Mouse (Mus musculus) midbrain, embryonic 12.5 days (tissue): ENCODE data around the gene Cmklr1. TPM values are rescaled to one million over a fixed set of nuclear protein-coding genes. Genes with fewer than 3 reads are reported as not detected.

ENCODE experiments used
- ATAC-seq: fragments of 200-750 bp; cut with Nextera tagmentation; 2 replicates; pipeline ENCODE4 v1.8.0; 2017; ENCODE audit warnings: low read depth, moderate TSS enrichment, moderate library complexity; ENCODE audit not compliant: low FRiP score
- H3K27ac ChIP-seq: fragments of 300-500 bp; sonication (generic); replicated peaks from 2 replicates; pipeline ENCODE4 v1.5.1; 2016; ENCODE audit warnings: mild to moderate bottlenecking
- H3K27me3 ChIP-seq: fragments of 300-500 bp; sonication (generic); 2 replicates; pipeline ENCODE4 v1.6.1; 2016; ENCODE audit warnings: mild to moderate bottlenecking
- H3K36me3 ChIP-seq: fragments of 300-500 bp; sonication (generic); 2 replicates; pipeline ENCODE4 v1.6.1; 2016
- H3K4me1 ChIP-seq: fragments of 300-500 bp; sonication (generic); 2 replicates; pipeline ENCODE4 v1.6.1; 2016
- H3K4me2 ChIP-seq: fragments of 300-500 bp; sonication (generic); replicated peaks from 2 replicates; pipeline ENCODE4 v1.6.1; 2016; ENCODE audit warnings: mild to moderate bottlenecking, moderate library complexity
- H3K4me3 ChIP-seq: fragments of 300-500 bp; sonication (generic); 2 replicates; pipeline ENCODE4 v1.5.1; 2016; ENCODE audit warnings: mild to moderate bottlenecking
- H3K9ac ChIP-seq: fragments of 300-500 bp; sonication (generic); replicated peaks from 2 replicates; pipeline ENCODE4 v1.6.1; 2016; ENCODE audit warnings: mild to moderate bottlenecking, moderate library complexity
- H3K9me3 ChIP-seq: fragments of 300-500 bp; sonication (generic); 2 replicates; pipeline ENCODE4 v1.6.1; 2016; ENCODE audit warnings: mild to moderate bottlenecking
- WGBS: fragments of 180-500 bp; shearing (Covaris S2); methylation state at CpG from one replicate; pipeline ENCODE4 v1.1.7; 2016; 5-methylcytosine and 5-hydroxymethylcytosine counted together
- polyA plus RNA-seq: library from polyadenylated mRNA; unstranded; fragments of >200 nt; fragmentation: Nextera tagmentation; extraction: Ambion mirVana; gene quantifications from 2 replicates; pipeline ENCODE4 v1.2.1, GENCODE M21; 2016

The Cmklr1 gene
- polyA plus RNA-seq, 1 experiment from 2014 or later, result 2.3 TPM

DNA sequence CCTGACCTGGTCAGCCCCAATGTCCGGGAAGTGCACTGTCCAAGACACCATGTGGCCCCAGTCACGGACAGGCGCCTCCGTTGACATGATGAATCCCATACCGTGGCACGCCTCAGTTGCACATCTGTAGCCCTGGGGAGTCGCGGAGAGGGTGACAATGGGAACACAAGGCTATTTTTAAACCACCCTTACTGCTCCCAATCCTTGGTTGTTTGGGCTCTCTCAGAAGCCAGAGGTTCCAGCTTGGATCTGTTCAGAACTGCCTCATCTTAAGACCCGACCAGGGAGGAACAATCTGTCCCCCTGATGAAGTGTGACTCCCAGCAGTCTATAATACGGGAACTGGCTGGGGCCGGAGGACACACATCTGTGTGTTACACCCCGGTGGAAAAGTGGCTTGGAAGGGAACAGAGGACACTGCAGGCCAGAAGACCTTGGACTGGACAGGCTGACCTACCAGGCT, 38.4 kb downstream of the Cmklr1 start:
- H3K4me1 ChIP-seq, result peaks cover 9% of the 10 kb centered on the region; the same call in 1 of the 2 replicates

DNA sequence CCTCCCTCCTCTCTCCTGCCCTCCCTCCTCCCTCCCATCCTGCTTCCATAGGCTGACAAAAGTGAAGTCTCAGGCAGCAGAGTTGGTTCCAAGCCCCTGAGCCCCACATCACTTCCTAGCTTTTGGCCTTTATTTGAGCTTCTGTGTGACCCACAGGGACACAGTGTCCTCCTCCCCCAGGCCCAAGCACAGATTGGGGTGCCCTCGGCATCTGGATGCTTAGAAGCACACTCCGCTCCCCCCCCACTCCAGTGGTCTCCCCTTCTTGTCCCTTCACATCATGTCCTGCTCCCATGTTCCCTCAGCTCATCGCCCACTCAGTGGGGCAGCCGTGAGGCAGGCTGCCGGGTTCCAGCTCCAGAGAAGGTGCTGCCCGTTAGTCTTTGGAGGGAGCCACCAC, 39.1 kb downstream of the Cmklr1 start:
- peaks cover 9% of the 10 kb centered on the region; the same call in 1 of the 2 replicates for H3K4me1 ChIP-seq
- H3K27ac ChIP-seq, result no peak overlapping the region
- H3K27me3 ChIP-seq, result no peaks in the 10 kb centered on the region
- H3K4me3 ChIP-seq, result no peak overlapping the region
- H3K9ac ChIP-seq, result no peak overlapping the region
- H3K4me2 ChIP-seq, result no peak overlapping the region
- 83% methylated on average over 6 of the region's 6 CpGs for WGBS
- ATAC-seq, result no peak
- no peaks in the 10 kb centered on the region for H3K9me3 ChIP-seq
- H3K36me3 ChIP-seq, result no peaks in the 10 kb centered on the region

More for the DNA sequence above, 38.4 kb downstream of the Cmklr1 start:
- Histone ChIP-seq H3K9ac (no peak overlapping the region), H3K4me2 (no peak overlapping the region), H3K27ac (no peak overlapping the region), H3K36me3 (no peaks in the 10 kb centered on the region), H3K27me3 (no peaks in the 10 kb centered on the region), H3K4me3 (no peak overlapping the region), H3K9me3 (no peaks in the 10 kb centered on the region)
- ATAC-seq, result no peak
- 81% methylated on average over 12 of the region's 12 CpGs for WGBS

DNA sequence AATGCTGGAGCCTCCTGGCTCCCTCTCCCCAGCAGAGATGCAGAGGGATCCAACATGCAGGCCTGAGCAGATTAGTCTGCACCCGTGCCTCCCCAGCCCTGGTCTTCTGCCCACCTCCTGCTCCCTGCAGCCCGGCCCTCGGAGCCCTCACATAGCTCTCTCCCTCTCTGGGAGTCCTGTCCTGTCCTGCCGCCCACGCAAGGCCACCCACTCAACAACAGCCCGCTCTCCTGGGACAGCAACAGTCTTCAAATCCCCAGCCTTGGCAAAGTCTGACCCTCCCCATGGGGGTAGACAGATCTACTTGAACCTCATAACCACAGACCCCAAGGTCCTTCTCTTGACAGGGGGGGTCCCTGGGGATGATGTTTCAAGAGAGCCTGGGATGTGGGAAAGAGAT, 39.7 kb downstream of the Cmklr1 start:
- H3K4me2 ChIP-seq, result no peak overlapping the region
- no peak overlapping the region for H3K4me3 ChIP-seq
- no peak for ATAC-seq
- H3K36me3 ChIP-seq, result no peaks in the 10 kb centered on the region
- 63% methylated on average over 6 of the region's 6 CpGs for WGBS
- peak overlapping the region; percentile 15; the same call in 1 of the 2 replicates for H3K27ac ChIP-seq
- no peaks in the 10 kb centered on the region for H3K9me3 ChIP-seq
- H3K27me3 ChIP-seq, result no peaks in the 10 kb centered on the region
- H3K9ac ChIP-seq, result 0 out of 2 replicates have a peak overlapping the region, but pooled peaks have one; percentile 11
- peaks cover 9% of the 10 kb centered on the region; the same call in 1 of the 2 replicates for H3K4me1 ChIP-seq

DNA sequence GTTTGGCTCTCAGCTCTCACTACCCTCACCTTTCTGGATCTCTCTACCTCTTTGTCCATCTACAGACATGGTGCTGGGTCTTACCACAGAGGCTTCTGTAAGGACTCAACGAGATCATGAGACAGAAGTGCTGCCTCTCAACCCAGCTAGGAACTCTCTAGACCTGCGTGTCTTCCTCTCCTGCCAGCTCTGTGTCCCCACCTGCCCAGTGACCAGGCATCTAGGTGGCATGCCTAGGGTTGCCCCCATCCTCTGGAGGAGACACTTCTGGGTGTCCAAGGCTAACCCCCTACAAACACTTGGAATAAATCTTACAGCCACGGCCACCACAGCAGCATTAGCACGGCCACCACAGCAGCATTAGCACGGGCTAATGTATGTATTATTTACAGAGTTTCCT, 40.3 kb downstream of the Cmklr1 start:
- Histone ChIP-seq H3K27ac (0 out of 2 replicates have a peak overlapping the region, but pooled peaks have one; percentile 15), H3K36me3 (no peaks in the 10 kb centered on the region), H3K4me1 (peaks cover 9% of the 10 kb centered on the region; the same call in 1 of the 2 replicates), H3K9me3 (no peaks in the 10 kb centered on the region), H3K4me2 (no peak overlapping the region), H3K4me3 (no peak overlapping the region), H3K9ac (0 out of 2 replicates have a peak overlapping the region, but pooled peaks have one; percentile 11), H3K27me3 (no peaks in the 10 kb centered on the region)
- ATAC-seq, result no peak
- WGBS, result 60% methylated on average over 5 of the region's 5 CpGs

DNA sequence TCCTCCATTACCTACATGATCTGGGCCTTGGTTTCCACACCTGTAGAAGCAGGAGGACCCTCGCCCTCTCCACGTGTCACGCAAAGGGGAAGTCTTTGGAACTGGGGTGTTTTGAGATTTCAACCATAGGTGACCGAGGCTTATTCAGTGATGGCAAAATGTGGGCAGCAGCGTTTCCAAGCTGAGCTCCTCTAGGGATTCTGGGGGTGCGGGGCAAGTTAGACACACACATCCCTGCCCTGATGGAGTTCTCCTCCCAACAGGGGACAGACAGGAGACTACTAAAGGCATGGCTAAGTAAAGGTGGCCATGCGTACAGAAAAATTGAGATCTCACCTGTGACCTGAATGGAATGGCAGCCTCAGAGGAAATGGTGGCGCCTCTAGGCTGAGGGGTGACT, 41.7 kb downstream of the Cmklr1 start:
- Histone ChIP-seq H3K9me3 (no peaks in the 10 kb centered on the region), H3K4me2 (no peak overlapping the region), H3K27me3 (no peaks in the 10 kb centered on the region), H3K4me1 (peaks cover 9% of the 10 kb centered on the region; the same call in 1 of the 2 replicates), H3K9ac (no peak overlapping the region), H3K27ac (no peak overlapping the region), H3K4me3 (no peak overlapping the region), H3K36me3 (no peaks in the 10 kb centered on the region)
- WGBS, result 87% methylated on average over 8 of the region's 8 CpGs
- ATAC-seq, result no peak

DNA sequence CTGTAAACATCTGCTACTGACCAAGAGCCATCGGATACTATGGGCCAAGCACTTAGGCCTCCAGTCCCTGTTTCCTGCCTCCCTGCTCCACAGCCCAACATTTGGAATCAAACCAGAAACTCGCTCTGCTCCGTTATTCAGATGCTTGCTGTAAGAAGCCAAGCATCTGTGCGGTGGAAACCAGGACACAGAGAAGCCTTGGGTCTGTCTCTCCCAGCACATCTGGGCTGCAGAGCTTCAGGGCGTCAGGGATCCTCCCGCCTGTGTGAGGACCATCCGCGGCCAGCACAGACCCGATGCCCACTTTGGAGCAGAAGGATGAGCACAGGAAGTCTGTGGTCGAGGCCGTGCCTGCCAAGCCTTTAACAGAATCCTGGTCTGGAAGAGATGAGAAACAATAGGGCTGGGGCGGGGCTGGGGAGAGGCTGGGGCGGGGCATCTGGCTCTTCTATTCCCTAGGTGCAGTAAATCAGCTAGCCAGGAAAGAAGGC, 42.2 kb downstream of the Cmklr1 start:
- Histone ChIP-seq H3K27me3 (no peaks in the 10 kb centered on the region), H3K27ac (no peak overlapping the region), H3K36me3 (no peaks in the 10 kb centered on the region), H3K4me1 (peaks cover 9% of the 10 kb centered on the region; the same call in 1 of the 2 replicates), H3K4me2 (no peak overlapping the region), H3K9me3 (no peaks in the 10 kb centered on the region), H3K4me3 (no peak overlapping the region), H3K9ac (no peak overlapping the region; the same call in 1 of the 2 replicates)
- WGBS, result 33% methylated on average over 13 of the region's 13 CpGs
- no peak for ATAC-seq

DNA sequence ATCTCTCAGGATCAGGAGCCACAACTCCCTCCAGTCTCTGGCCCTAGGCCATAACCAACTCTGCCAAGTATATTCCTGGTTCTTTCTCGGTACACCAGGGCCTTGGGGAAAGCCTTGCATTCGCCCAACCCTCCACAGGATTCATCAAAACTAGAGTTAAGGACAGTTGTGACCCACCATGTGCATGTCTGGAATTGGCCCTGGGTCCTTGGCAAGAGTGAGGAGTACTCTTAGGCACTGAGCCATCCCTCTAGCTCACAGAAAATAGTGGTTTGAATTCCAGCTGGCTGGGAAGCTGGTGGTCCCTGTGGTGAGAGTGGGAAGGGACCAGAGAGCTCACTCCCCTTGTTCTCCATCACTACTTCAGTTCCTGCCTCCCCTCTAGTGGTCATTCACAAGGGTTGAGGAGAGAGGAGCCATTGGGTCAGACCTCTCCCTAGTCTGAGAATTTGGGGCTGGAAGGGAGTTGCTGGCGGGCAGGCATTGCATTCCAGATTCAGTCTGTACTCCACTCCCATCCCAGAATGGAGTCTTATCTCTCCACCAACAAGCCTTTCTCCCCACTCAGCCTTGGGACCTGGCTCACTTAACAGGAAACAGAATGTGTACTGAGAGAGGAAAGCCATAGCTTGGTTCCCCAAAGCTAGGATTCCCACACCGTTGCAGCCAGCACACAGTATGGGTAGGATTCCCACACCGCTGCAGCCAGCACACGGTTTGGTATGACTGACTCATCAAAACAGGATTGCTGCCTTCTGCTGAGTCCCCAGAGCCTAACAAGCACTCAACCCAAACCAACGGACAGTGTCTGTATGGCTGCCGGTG, 43.1 kb downstream of the Cmklr1 start:
- 81% methylated on average over 8 of the region's 8 CpGs for WGBS
- no peaks in the 10 kb centered on the region for H3K9me3 ChIP-seq
- H3K27ac ChIP-seq, result no peak overlapping the region
- no peak overlapping the region for H3K4me2 ChIP-seq
- no peak overlapping the region for H3K4me3 ChIP-seq
- H3K9ac ChIP-seq, result no peak overlapping the region
- ATAC-seq, result no peak
- H3K4me1 ChIP-seq, result peaks cover 9% of the 10 kb centered on the region; the same call in 1 of the 2 replicates
- H3K27me3 ChIP-seq, result no peaks in the 10 kb centered on the region
- no peaks in the 10 kb centered on the region for H3K36me3 ChIP-seq

DNA sequence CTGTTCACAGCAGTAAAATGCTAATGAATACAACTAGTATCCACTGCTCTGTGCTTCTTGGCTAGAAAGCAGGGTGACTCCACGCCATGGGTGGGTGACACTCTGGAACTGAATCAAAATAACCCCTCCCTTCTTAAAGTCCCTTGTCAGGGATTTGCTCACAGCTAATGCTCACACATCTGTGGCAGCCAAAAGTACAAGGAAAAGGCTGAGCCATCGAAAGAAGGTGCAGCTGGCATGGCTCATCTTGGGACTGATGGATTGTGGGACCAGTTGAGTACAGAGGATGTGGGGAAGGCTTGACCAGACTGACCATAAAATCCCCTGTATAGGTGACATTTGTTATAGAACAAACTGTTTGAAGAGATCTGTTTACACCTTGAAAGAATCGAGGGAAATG, 44.1 kb downstream of the Cmklr1 start:
- no peaks in the 10 kb centered on the region for H3K36me3 ChIP-seq
- H3K27ac ChIP-seq, result no peak overlapping the region
- no peaks in the 10 kb centered on the region for H3K9me3 ChIP-seq
- 79% methylated on average over 3 of the region's 3 CpGs for WGBS
- no peak for ATAC-seq
- H3K4me2 ChIP-seq, result no peak overlapping the region
- no peaks in the 10 kb centered on the region for H3K27me3 ChIP-seq
- H3K9ac ChIP-seq, result 0 out of 2 replicates have a peak overlapping the region, but pooled peaks have one; percentile 2
- H3K4me3 ChIP-seq, result no peak overlapping the region
- peaks cover 9% of the 10 kb centered on the region; the same call in 1 of the 2 replicates for H3K4me1 ChIP-seq

DNA sequence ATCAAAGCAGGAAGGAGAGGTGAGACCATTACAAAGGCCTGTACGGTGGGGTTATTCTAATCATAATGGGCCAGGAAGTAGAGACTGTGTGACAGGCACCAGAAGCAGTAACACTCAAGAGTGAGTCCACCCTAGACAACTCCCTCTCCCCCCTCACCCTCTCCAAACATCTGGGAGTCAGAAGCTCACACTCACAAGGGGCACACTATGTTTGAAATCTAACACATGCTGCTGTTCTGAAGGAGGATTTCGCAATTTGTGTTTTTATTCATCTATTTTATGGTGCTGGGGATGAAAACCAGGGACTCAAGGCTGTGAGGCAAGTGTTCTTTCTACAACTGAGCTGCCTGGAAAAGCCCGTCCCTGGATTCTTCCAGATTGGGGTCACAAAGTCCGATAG, 45.5 kb downstream of the Cmklr1 start:
- no peak overlapping the region for H3K9ac ChIP-seq
- ATAC-seq, result no peak
- H3K4me3 ChIP-seq, result no peak overlapping the region
- H3K9me3 ChIP-seq, result no peaks in the 10 kb centered on the region
- WGBS, result 93% methylated on average over 4 of the region's 4 CpGs
- no peaks in the 10 kb centered on the region for H3K27me3 ChIP-seq
- no peaks in the 10 kb centered on the region for H3K36me3 ChIP-seq
- H3K4me2 ChIP-seq, result no peak overlapping the region
- peaks cover 4% of the 10 kb centered on the region; the same call in 1 of the 2 replicates for H3K4me1 ChIP-seq
- no peak overlapping the region for H3K27ac ChIP-seq

DNA sequence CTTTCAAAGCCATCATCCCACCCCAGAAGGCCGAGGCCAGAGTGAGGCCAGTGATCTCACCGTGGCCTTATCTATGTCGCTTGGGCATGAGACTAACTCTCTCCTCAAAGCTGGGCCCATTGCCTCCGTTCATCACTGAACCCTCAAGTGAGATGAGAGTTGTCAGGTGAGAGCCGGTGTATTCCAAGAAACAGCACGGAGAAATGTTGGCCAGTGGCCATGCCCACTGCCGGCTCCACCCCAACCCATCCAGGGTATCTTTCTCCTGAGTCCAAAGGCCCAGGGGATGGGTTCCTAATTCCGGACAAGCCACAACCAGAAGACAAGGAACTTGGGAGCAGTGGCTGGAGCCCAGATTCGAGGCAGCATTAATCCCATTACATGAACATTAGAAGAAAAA, 46.8 kb downstream of the Cmklr1 start:
- no peak overlapping the region for H3K4me3 ChIP-seq
- no peak overlapping the region for H3K27ac ChIP-seq
- peaks cover 3% of the 10 kb centered on the region; the same call in 1 of the 2 replicates for H3K4me1 ChIP-seq
- H3K36me3 ChIP-seq, result no peaks in the 10 kb centered on the region
- no peak overlapping the region for H3K9ac ChIP-seq
- 74% methylated on average over 9 of the region's 9 CpGs for WGBS
- no peak for ATAC-seq
- no peaks in the 10 kb centered on the region for H3K27me3 ChIP-seq
- H3K4me2 ChIP-seq, result no peak overlapping the region
- H3K9me3 ChIP-seq, result no peaks in the 10 kb centered on the region

DNA sequence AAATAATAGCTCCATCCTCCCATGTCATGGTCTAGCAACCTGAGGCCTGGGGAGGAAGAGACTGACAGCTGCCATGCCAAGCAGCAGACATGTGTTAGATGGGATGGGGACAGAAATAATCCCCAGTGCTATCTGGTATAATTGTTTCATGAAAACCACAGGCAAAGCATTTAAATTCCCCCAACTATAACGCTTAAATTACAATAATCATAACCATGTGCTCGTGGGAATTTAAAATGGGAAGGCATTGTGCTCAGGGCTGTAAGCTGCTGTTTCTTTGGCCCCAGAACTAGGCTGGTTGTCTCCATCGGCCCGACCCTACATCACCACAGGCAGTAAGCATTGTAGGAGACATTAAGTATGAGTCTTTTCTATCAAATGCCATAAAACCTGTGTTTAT, 49.4 kb downstream of the Cmklr1 start:
- no peaks in the 10 kb centered on the region for H3K9me3 ChIP-seq
- no peak for ATAC-seq
- WGBS, result 83% methylated on average over 4 of the region's 4 CpGs
- H3K27ac ChIP-seq, result no peak overlapping the region
- H3K4me2 ChIP-seq, result no peak overlapping the region
- H3K36me3 ChIP-seq, result no peaks in the 10 kb centered on the region
- H3K27me3 ChIP-seq, result no peaks in the 10 kb centered on the region
- H3K4me3 ChIP-seq, result no peak overlapping the region
- H3K9ac ChIP-seq, result no peak overlapping the region
- peaks cover 3% of the 10 kb centered on the region; the same call in 1 of the 2 replicates for H3K4me1 ChIP-seq

DNA sequence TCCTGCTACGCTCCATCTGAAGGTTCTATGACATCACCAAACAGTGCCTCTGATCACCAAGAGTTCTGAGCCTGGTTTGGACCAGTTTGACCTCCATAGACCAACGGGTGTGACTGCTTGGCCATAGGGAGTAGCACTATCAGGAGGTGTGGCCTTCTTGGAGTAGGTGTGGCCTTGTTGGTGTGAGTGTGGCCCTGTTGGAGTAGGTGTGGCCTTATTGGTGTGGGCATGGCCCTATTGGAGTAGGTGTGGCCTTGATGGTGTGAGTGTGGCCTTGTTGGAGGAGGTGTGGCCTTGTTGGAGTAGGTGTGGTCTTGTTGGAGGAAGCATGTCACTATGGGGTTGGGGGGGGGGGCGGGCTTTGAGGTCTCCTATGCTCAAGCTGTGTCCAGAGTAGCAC, 50.0 kb downstream of the Cmklr1 start:
- no peak overlapping the region for H3K9ac ChIP-seq
- H3K9me3 ChIP-seq, result no peaks in the 10 kb centered on the region
- H3K4me2 ChIP-seq, result no peak overlapping the region
- no peaks in the 10 kb centered on the region for H3K27me3 ChIP-seq
- peaks cover 3% of the 10 kb centered on the region; the same call in 1 of the 2 replicates for H3K4me1 ChIP-seq
- H3K27ac ChIP-seq, result no peak overlapping the region
- 73% methylated on average over 3 of the region's 3 CpGs for WGBS
- no peak for ATAC-seq
- H3K36me3 ChIP-seq, result no peaks in the 10 kb centered on the region
- no peak overlapping the region for H3K4me3 ChIP-seq
